ENCODE assay signal across 8 mouse cellular contexts in the genomic region with DNA sequence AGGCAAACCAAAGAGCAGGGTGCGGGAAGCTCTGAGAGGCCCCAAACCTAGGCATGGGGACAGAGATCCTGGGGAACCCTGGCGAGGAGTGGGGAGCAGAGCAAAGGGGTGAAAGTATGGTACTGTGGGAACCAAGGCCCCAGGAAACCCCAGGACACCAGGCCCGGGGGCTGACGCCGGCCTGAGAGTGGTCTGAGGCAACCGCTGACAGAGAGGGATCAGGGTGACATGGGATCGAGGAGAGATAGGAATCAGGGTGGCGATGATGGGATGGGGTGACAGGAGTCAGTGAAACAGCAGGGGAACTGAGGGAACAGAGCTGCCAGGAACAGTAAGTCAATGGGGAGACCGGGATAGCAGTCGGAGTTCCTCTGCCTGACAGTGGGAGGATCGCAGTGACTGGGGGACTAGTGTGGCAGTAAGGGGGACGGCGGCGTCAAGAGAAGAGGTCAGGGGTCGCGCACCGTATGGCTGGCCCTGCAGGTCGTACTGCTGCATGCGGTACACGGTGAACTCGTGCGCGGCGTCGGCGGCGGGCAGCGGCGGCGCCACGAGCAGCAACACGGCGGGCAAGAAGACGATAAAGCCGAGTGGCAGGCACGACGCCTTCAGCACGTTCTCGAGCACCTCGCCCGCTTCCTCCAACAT. TPM values are rescaled to one million over a fixed set of nuclear protein-coding genes. Genes with fewer than 3 reads are reported as not detected.
A peak's percentile ranks its signal among the peaks of the same experiment; 100 is the strongest.
DNase-seq lines count a peak whose midpoint lies in the region; ATAC-seq and TF ChIP-seq lines count a peak whose summit lies in the region.

No protein-coding gene starts in this region.

- 0 out of 2 replicates have a peak, but pooled peaks have one; percentile 3 for ATAC-seq in cerebellum, adult (ENCODE audit: insufficient number of reproducible peaks, low FRiP score, low TSS enrichment)
- ATAC-seq in heart, postnatal 0 days (ENCODE audit: insufficient read depth, low read depth), result peak; percentile 16
- no peak for ATAC-seq in activated CD4-positive, CD25-positive, alpha-beta regulatory T cell, adult 4 months

- under 1% methylated on average over 41 of the region's 41 CpGs for whole genome bisulfite sequencing in liver, adult 2 months
- WGBS in heart, postnatal 0 days, result 2% methylated on average over 41 of the region's 41 CpGs
- 2% methylated on average over 41 of the region's 41 CpGs for WGBS in midbrain, embryonic 10.5 days

- peaks cover 17% of the 10 kb centered on the region; the same call in 1 of the 2 replicates for H3K79me2 ChIP-seq in liver, adult 2 months (ENCODE audit: control insufficient read depth, insufficient read depth, low read length)

- no peaks in the 10 kb centered on the region for H3K9me3 ChIP-seq in heart, postnatal 0 days (replicated peaks; ENCODE audit: control insufficient read depth, low read length)
- H3K9me3 ChIP-seq in midbrain, embryonic 10.5 days (replicated peaks), result no peaks in the 10 kb centered on the region

- peaks cover 9% of the 10 kb centered on the region for H3K4me1 ChIP-seq in liver, adult 2 months (ENCODE audit: control insufficient read depth, insufficient read depth, low read length)
- peaks cover 13% of the 10 kb centered on the region for H3K4me1 ChIP-seq in heart, postnatal 0 days (ENCODE audit: control insufficient read depth, insufficient read depth)
- peaks cover 45% of the 10 kb centered on the region for H3K4me1 ChIP-seq in midbrain, embryonic 10.5 days

- TF ChIP-seq CTCF in liver, adult 2 months (IDR thresholded peaks at IDR 0.05; ENCODE audit: low read depth, low read length), result no peak
- no peak for TF ChIP-seq CTCF in heart, postnatal 0 days (IDR thresholded peaks at IDR 0.05; ENCODE audit: low read depth)

- peak overlapping the region; percentile 89 for H3K9ac ChIP-seq in liver, adult 2 months (ENCODE audit: low read depth, low read length)
- H3K9ac ChIP-seq in heart, postnatal 0 days (replicated peaks; ENCODE audit: low read depth, low read length), result peak overlapping the region; percentile 84

- no peaks in the 10 kb centered on the region; the same call in 1 of the 2 replicates for H3K36me3 ChIP-seq in liver, adult 2 months (ENCODE audit: control insufficient read depth, insufficient read depth, low read length)
- peaks cover 22% of the 10 kb centered on the region for H3K36me3 ChIP-seq in heart, postnatal 0 days (replicated peaks; ENCODE audit: control insufficient read depth, insufficient read depth, low read length)
- peaks cover 35% of the 10 kb centered on the region for H3K36me3 ChIP-seq in midbrain, embryonic 10.5 days

- peak overlapping the region; percentile 97 for H3K4me2 ChIP-seq in heart, postnatal 0 days (ENCODE audit: low read depth, low read length)

- DNase-seq in cerebellum, postnatal 25 days, result no peak
- no peak for DNase-seq in liver, adult 2 months (ENCODE audit: extremely low read depth, low read depth, low spot score)
- no peak for DNase-seq in liver
- DNase-seq in heart, postnatal 0 days (ENCODE audit: low spot score), result peak; percentile 20
- no peak for DNase-seq in midbrain, embryonic 10.5 days (ENCODE audit: low spot score)
- no peak for DNase-seq in frontal cortex, postnatal 14 days (ENCODE audit: low spot score in 2 of 2)

- H3K27ac ChIP-seq in liver, adult 2 months (replicated peaks; ENCODE audit: insufficient read depth, low read depth, low read length), result 0 out of 2 replicates have a peak overlapping the region, but pooled peaks have one; percentile 13
- peak overlapping the region; percentile 66 for H3K27ac ChIP-seq in heart, postnatal 0 days (ENCODE audit: low read depth)
- peak overlapping the region; percentile 90 for H3K27ac ChIP-seq in midbrain, embryonic 10.5 days (replicated peaks)

- H3K27me3 ChIP-seq in liver, adult 2 months (ENCODE audit: control insufficient read depth, insufficient read depth, low read length), result no peaks in the 10 kb centered on the region
- H3K27me3 ChIP-seq in heart, postnatal 0 days (ENCODE audit: control insufficient read depth, insufficient read depth, low read length), result no peaks in the 10 kb centered on the region
- H3K27me3 ChIP-seq in midbrain, embryonic 10.5 days (ENCODE audit: low read depth, poor library complexity, severe bottlenecking), result no peaks in the 10 kb centered on the region

- TF ChIP-seq EP300 in heart, postnatal 0 days (IDR thresholded peaks at IDR 0.05; ENCODE audit: low read depth), result no peak

- TF ChIP-seq POLR2A in liver, adult 2 months (IDR thresholded peaks at IDR 0.05; ENCODE audit: extremely low read depth, insufficient read depth, low read length), result no peak

- peak overlapping the region; percentile 81 for H3K4me3 ChIP-seq in liver, adult 2 months (ENCODE audit: insufficient read depth, low read depth, low read length)
- peak overlapping the region; percentile 75 for H3K4me3 ChIP-seq in heart, postnatal 0 days (ENCODE audit: low read depth, low read length)
- peak overlapping the region; percentile 65 for H3K4me3 ChIP-seq in midbrain, embryonic 10.5 days

RNA-seq across cellular contexts. Expression of a gene that starts 0.5 kb away (rescaled TPM):
- total RNA-seq in liver, adult 2 months (2014; rRNA removed), result 31.6 and 48.6 TPM in 2 replicates
- 138 and 159 TPM in 2 replicates for polyA plus RNA-seq in liver, adult 2 months (2012; rRNA removed)
- total RNA-seq in heart, postnatal 0 days (2014; rRNA removed; ENCODE audit: low replicate concordance), result 88.5 and 91.5 TPM in 2 replicates
- polyA plus RNA-seq in heart, postnatal 0 days (2015; fragmentation: Nextera tagmentation; extraction: Ambion mirVana), result 27.1 and 30.5 TPM in 2 replicates
- 84.5 and 87.5 TPM in 2 replicates for polyA plus RNA-seq in midbrain, embryonic 10.5 days (2016; fragmentation: Nextera tagmentation; extraction: Ambion mirVana)
- 10 to 100 TPM; 33.4 to 41.8 TPM for polyA plus RNA-seq in activated CD4-positive, CD25-positive, alpha-beta regulatory T cell, adult 4 months (2017; shearing (Covaris generic))

RNA-seq across cellular contexts. Expression of a gene that starts 4.2 kb away (rescaled TPM):
- 0.28 and 0.40 TPM in 2 replicates for total RNA-seq in liver, adult 2 months (2014; rRNA removed)
- polyA plus RNA-seq in liver, adult 2 months (2012; rRNA removed), result 1.2 and 1.5 TPM in 2 replicates
- total RNA-seq in heart, postnatal 0 days (2014; rRNA removed; ENCODE audit: low replicate concordance), result 0.66 TPM in 1 of 2 replicates, not detected in the other
- polyA plus RNA-seq in heart, postnatal 0 days (2015; fragmentation: Nextera tagmentation; extraction: Ambion mirVana), result 0.34 and 0.43 TPM in 2 replicates
- 0.37 and 0.89 TPM in 2 replicates for polyA plus RNA-seq in midbrain, embryonic 10.5 days (2016; fragmentation: Nextera tagmentation; extraction: Ambion mirVana)
- polyA plus RNA-seq in activated CD4-positive, CD25-positive, alpha-beta regulatory T cell, adult 4 months (2017; shearing (Covaris generic)), result 10 to 100 TPM; 70.0 to 70.7 TPM

RNA-seq across cellular contexts. Expression of a gene that starts 13.2 kb away (rescaled TPM):
- total RNA-seq in liver, adult 2 months (2014; rRNA removed), result not detected in 2 replicates
- polyA plus RNA-seq in liver, adult 2 months (2012; rRNA removed), result not detected in 2 replicates
- not detected in 2 replicates for total RNA-seq in heart, postnatal 0 days (2014; rRNA removed; ENCODE audit: low replicate concordance)
- 0.07 and 0.08 TPM in 2 replicates for polyA plus RNA-seq in heart, postnatal 0 days (2015; fragmentation: Nextera tagmentation; extraction: Ambion mirVana)
- 5.0 and 10.8 TPM in 2 replicates for polyA plus RNA-seq in midbrain, embryonic 10.5 days (2016; fragmentation: Nextera tagmentation; extraction: Ambion mirVana)
- polyA plus RNA-seq in activated CD4-positive, CD25-positive, alpha-beta regulatory T cell, adult 4 months (2017; shearing (Covaris generic)), result 1 to 10 TPM in 1 of 2 experiments, under 1 TPM in 1; 0.44 to 1.5 TPM

RNA-seq across cellular contexts. Expression of a gene that starts 28.3 kb away (rescaled TPM):
- 0.94 and 1.1 TPM in 2 replicates for total RNA-seq in liver, adult 2 months (2014; rRNA removed)
- 0.31 and 0.64 TPM in 2 replicates for polyA plus RNA-seq in liver, adult 2 months (2012; rRNA removed)
- 0.35 TPM in 1 of 2 replicates, not detected in the other for total RNA-seq in heart, postnatal 0 days (2014; rRNA removed; ENCODE audit: low replicate concordance)
- 0.59 and 0.63 TPM in 2 replicates for polyA plus RNA-seq in heart, postnatal 0 days (2015; fragmentation: Nextera tagmentation; extraction: Ambion mirVana)
- 0.53 and 0.85 TPM in 2 replicates for polyA plus RNA-seq in midbrain, embryonic 10.5 days (2016; fragmentation: Nextera tagmentation; extraction: Ambion mirVana)
- 10 to 100 TPM; 55.2 to 62.0 TPM for polyA plus RNA-seq in activated CD4-positive, CD25-positive, alpha-beta regulatory T cell, adult 4 months (2017; shearing (Covaris generic))

RNA-seq across cellular contexts. Expression of a gene that starts 40.3 kb away (rescaled TPM):
- 7.4 and 16.4 TPM in 2 replicates for total RNA-seq in liver, adult 2 months (2014; rRNA removed)
- 32.8 and 56.4 TPM in 2 replicates for polyA plus RNA-seq in liver, adult 2 months (2012; rRNA removed)
- total RNA-seq in heart, postnatal 0 days (2014; rRNA removed; ENCODE audit: low replicate concordance), result 24.6 and 47.6 TPM in 2 replicates
- 73.7 and 77.9 TPM in 2 replicates for polyA plus RNA-seq in heart, postnatal 0 days (2015; fragmentation: Nextera tagmentation; extraction: Ambion mirVana)
- polyA plus RNA-seq in midbrain, embryonic 10.5 days (2016; fragmentation: Nextera tagmentation; extraction: Ambion mirVana), result 8.7 and 11.7 TPM in 2 replicates
- polyA plus RNA-seq in activated CD4-positive, CD25-positive, alpha-beta regulatory T cell, adult 4 months (2017; shearing (Covaris generic)), result 10 to 100 TPM; 15.2 to 16.0 TPM

Comparison
In these comparisons a context has a peak if more than half of its experiments do, and no peak if none do; other contexts are left out.
1. H3K27ac ChIP-seq: peak in every context shown above with its lines; median percentile 90 in midbrain, embryonic 10.5 days; 66 in heart, postnatal 0 days; 13 in liver, adult 2 months.
2. RNA of a gene that starts 4.2 kb away (polyA plus RNA-seq): 70.0 to 70.7 TPM in activated CD4-positive, CD25-positive, alpha-beta regulatory T cell, adult 4 months; 1.2 to 1.5 TPM in liver, adult 2 months, 0.37 to 0.89 TPM in midbrain, embryonic 10.5 days and 0.34 to 0.43 TPM in heart, postnatal 0 days; every median in the first group is over 10 times any median in the second.
3. Peak in every context shown above with its lines, with median percentiles within 50 percentile points of each other: H3K4me3 ChIP-seq.